Mouse (Mus musculus): ENCODE results near the gene Tbc1d10b. TPM values are rescaled to one million over a fixed set of nuclear protein-coding genes. Genes with fewer than 3 reads are reported as not detected.
A peak's percentile ranks its signal among the peaks of the same experiment; 100 is the strongest.

Gene Tbc1d10b
- total and polyA plus RNA-seq, 3 experiments = 37.4 to 70.3 TPM; not detected in 1

- H3K79me2 ChIP-seq (ENCODE audit: control insufficient read depth, insufficient read depth, low read length, poor library complexity) = peaks cover 37% of the 10 kb centered on the region
- H3K4me1 ChIP-seq (ENCODE audit: control insufficient read depth in 1 of 2, insufficient read depth in 2 of 2, low read length in 2 of 2) = peaks cover 2 to 20% of the 10 kb centered on the region in 2 experiments; a peak in 3 of 4 replicates
- H3K9me3 ChIP-seq (replicated peaks; ENCODE audit: insufficient read depth, low read length) = no peaks in the 10 kb centered on the region
- no peaks in the 10 kb centered on the region for H3K27me3 ChIP-seq (ENCODE audit: control insufficient read depth in 1 of 2, insufficient read depth in 2 of 2, low read length in 2 of 2)
- H3K27ac ChIP-seq (ENCODE audit: control insufficient read depth, low read depth, low read length) = no peak overlapping the region
- TF ChIP-seq GATA1 (IDR thresholded peaks at IDR 0.05; ENCODE audit: low read depth, low read length) = no peak
- no peak for TF ChIP-seq NRF1 (IDR thresholded peaks at IDR 0.05; ENCODE audit: insufficient read depth, low read depth, low read length, poor library complexity, severe bottlenecking)
- no peak for TF ChIP-seq ELF1 (IDR thresholded peaks at IDR 0.05; ENCODE audit: low read depth, low read length)
- no peak for TF ChIP-seq MXI1 (IDR thresholded peaks at IDR 0.05; ENCODE audit: low read depth, low read length)
- TF ChIP-seq USF2 (IDR thresholded peaks at IDR 0.05; ENCODE audit: borderline replicate concordance in 1 of 2, insufficient read depth in 1 of 2, low read depth in 1 of 2, low read length in 2 of 2) = no peak
- TF ChIP-seq JUND (IDR thresholded peaks at IDR 0.05; ENCODE audit: low read depth, low read length) = no peak
- TF ChIP-seq MYC (IDR thresholded peaks at IDR 0.05; ENCODE audit: low read depth, low read length) = no peak
- peaks cover 0 to 14% of the 10 kb centered on the region in 2 experiments; a peak in 2 of 4 replicates for H3K36me3 ChIP-seq (ENCODE audit: control insufficient read depth in 1 of 2, insufficient read depth in 2 of 2, low read length in 2 of 2)
- peak overlapping the region; percentile 94 for H3K9ac ChIP-seq (ENCODE audit: control insufficient read depth, low read depth, low read length, poor library complexity, severe bottlenecking)
- no peak for DNase-seq (ENCODE audit: low read depth, low spot score)
- H3K4me3 ChIP-seq (ENCODE audit: control insufficient read depth in 1 of 2, insufficient read depth in 1 of 2, low read depth in 2 of 2, low read length in 2 of 2) = peak overlapping the region; percentile 80 to 83
These were observed 23.1 kb upstream of the Tbc1d10b start for GRCm38 (mm10) chr7:127231376-127231775.

DNA sequence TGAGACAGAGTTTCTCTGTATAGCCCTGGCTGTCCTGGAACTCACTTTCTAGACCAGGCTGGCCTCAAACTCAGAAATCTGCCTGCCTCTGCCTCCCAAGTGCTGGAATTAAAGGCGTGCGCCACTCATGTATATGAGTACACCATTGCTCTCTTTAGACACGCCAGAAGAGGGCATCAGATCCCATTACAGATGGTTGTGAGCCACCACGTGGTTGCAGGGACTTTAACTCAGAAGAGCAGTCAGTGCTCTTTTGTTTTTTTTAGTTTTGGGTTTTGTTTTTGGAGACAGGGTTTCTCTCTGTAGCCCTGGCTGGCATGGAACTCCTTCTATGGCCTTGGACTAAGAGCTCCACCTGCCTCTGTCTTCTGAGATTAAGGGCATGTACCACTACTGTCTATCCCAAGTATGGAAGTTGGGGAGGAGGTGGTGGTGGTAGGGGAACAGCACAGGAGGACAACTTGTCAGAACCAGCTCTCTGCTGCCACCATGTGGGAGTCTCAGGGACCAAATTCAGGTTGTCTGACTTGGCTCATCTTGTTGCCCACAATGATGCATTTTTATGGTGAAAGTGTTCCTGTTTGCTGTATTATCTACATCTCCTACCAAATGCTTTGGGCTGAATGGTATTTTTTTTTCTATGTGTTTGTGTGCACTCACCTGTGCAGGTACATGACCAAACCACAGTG is 20.5 kb upstream of the Tbc1d10b start:
- no peak overlapping the region for H3K9ac ChIP-seq (ENCODE audit: control insufficient read depth, low read depth, low read length, poor library complexity, severe bottlenecking)
- H3K27ac ChIP-seq (ENCODE audit: control insufficient read depth, low read depth, low read length) = peak overlapping the region; percentile 59
- peaks cover 11 to 32% of the 10 kb centered on the region in 2 experiments for H3K4me1 ChIP-seq (ENCODE audit: control insufficient read depth in 1 of 2, insufficient read depth in 2 of 2, low read length in 2 of 2)
- peaks cover 26% of the 10 kb centered on the region for H3K79me2 ChIP-seq (ENCODE audit: control insufficient read depth, insufficient read depth, low read length, poor library complexity)
- no peaks in the 10 kb centered on the region for H3K27me3 ChIP-seq (ENCODE audit: control insufficient read depth in 1 of 2, insufficient read depth in 2 of 2, low read length in 2 of 2)
- peak; percentile 96 for DNase-seq (ENCODE audit: low read depth, low spot score)
- H3K36me3 ChIP-seq (ENCODE audit: control insufficient read depth in 1 of 2, insufficient read depth in 2 of 2, low read length in 2 of 2) = peaks cover 0 to 19% of the 10 kb centered on the region in 2 experiments; a peak in 2 of 4 replicates
- H3K4me3 ChIP-seq (ENCODE audit: control insufficient read depth in 1 of 2, insufficient read depth in 1 of 2, low read depth in 2 of 2, low read length in 2 of 2) = no peak overlapping the region
- no peaks in the 10 kb centered on the region for H3K9me3 ChIP-seq (replicated peaks; ENCODE audit: insufficient read depth, low read length)
- 0 out of 2 replicates have a peak, but pooled peaks have one; percentile 13 for TF ChIP-seq TCF12 (IDR thresholded peaks at IDR 0.05; ENCODE audit: low read depth, low read length)
- no peak for TF ChIP-seq MAFK (IDR thresholded peaks at IDR 0.05; ENCODE audit: borderline replicate concordance, low read depth, low read length)
- no peak for TF ChIP-seq KAT2A (conservative IDR thresholded peaks at IDR 0.05; ENCODE audit: low read depth, low read length)
- 0 out of 2 replicates have a peak, but pooled peaks have one; percentile 53 for TF ChIP-seq HCFC1 (IDR thresholded peaks at IDR 0.05; ENCODE audit: low read depth, low read length)
- TF ChIP-seq CTCF (IDR thresholded peaks at IDR 0.05 in 2 of 3, conservative IDR thresholded peaks at IDR 0.05 in 1 of 3; ENCODE audit: control insufficient read depth in 1 of 3, insufficient read depth in 1 of 3, low read depth in 2 of 3, low read length in 3 of 3, poor library complexity in 1 of 3, severe bottlenecking in 1 of 3) = peak; percentile 74 to 91 (median 84)
- peak; percentile 88 for TF ChIP-seq RAD21 (IDR thresholded peaks at IDR 0.05; ENCODE audit: low read depth, low read length)
- no peak for TF ChIP-seq NELFE (IDR thresholded peaks at IDR 0.05; ENCODE audit: low read depth, low read length)
- TF ChIP-seq EP300 (IDR thresholded peaks at IDR 0.05; ENCODE audit: low read depth in 1 of 2, low read length in 2 of 2) = 0 out of 4 replicates have a peak, but pooled peaks of 1 of the 2 experiments have one; percentile 26
- TF ChIP-seq POLR2AphosphoS5 (IDR thresholded peaks at IDR 0.05; ENCODE audit: borderline replicate concordance, low read depth, low read length) = no peak
- TF ChIP-seq ZMIZ1 (IDR thresholded peaks at IDR 0.05; ENCODE audit: low read depth, low read length) = 0 out of 2 replicates have a peak, but pooled peaks have one; percentile 55
- TF ChIP-seq USF2 (IDR thresholded peaks at IDR 0.05; ENCODE audit: borderline replicate concordance in 1 of 2, insufficient read depth in 1 of 2, low read depth in 1 of 2, low read length in 2 of 2) = no peak
- TF ChIP-seq CHD1 (IDR thresholded peaks at IDR 0.05; ENCODE audit: low read depth, low read length) = no peak
- TF ChIP-seq ELF1 (IDR thresholded peaks at IDR 0.05; ENCODE audit: low read depth, low read length) = peak; percentile 21; the same call in 1 of the 2 replicates
- no peak for TF ChIP-seq POLR2A (IDR thresholded peaks at IDR 0.05; ENCODE audit: control insufficient read depth in 1 of 2, insufficient read depth in 1 of 2, low read depth in 1 of 2, low read length in 2 of 2, poor library complexity in 1 of 2)
- peak; percentile 91 for TF ChIP-seq SIN3A (IDR thresholded peaks at IDR 0.05; ENCODE audit: low read length)
- peak; percentile 81 for TF ChIP-seq USF1 (IDR thresholded peaks at IDR 0.05; ENCODE audit: low read depth, low read length)
- peak; percentile 63 for TF ChIP-seq ZC3H11A (IDR thresholded peaks at IDR 0.05; ENCODE audit: low read depth, low read length)
- TF ChIP-seq POLR2AphosphoS2 (IDR thresholded peaks at IDR 0.05; ENCODE audit: low read length) = peak; percentile 53; the same call in 1 of the 2 replicates
- peak; percentile 96 for TF ChIP-seq MXI1 (IDR thresholded peaks at IDR 0.05; ENCODE audit: low read depth, low read length)
- peak; percentile 89 for TF ChIP-seq MAX (IDR thresholded peaks at IDR 0.05; ENCODE audit: low read length)
- no peak for TF ChIP-seq TBP (IDR thresholded peaks at IDR 0.05; ENCODE audit: low read depth, low read length)
- TF ChIP-seq NRF1 (IDR thresholded peaks at IDR 0.05; ENCODE audit: insufficient read depth, low read depth, low read length, poor library complexity, severe bottlenecking) = no peak
- peak; percentile 79 for TF ChIP-seq SMC3 (IDR thresholded peaks at IDR 0.05; ENCODE audit: low read depth, low read length)
- no peak for TF ChIP-seq MEF2A (IDR thresholded peaks at IDR 0.05; ENCODE audit: extremely low read depth, insufficient replicate concordance, low read depth, low read length, poor library complexity, severe bottlenecking)
- TF ChIP-seq ZNF384 (IDR thresholded peaks at IDR 0.05; ENCODE audit: low read depth, low read length) = peak; percentile 55

Measured in MEL (cell line).